Mouse (Mus musculus) olfactory bulb, adult 2 months (tissue): ENCODE measurements around the gene Chek2. TPM values are rescaled to one million over a fixed set of nuclear protein-coding genes. Genes with fewer than 3 reads are reported as not detected.

Experiments
- H3K27ac ChIP-seq: fragments of 200-500 bp; 2 replicates; pipeline ENCODE4 v1.5.1; 2012; ENCODE audit warnings: low read depth, low read length; ENCODE audit not compliant: insufficient read depth
- H3K4me1 ChIP-seq: fragments of 200-500 bp; 2 replicates; pipeline ENCODE4 v1.6.1; 2012; ENCODE audit warnings: low read length; ENCODE audit not compliant: control insufficient read depth, insufficient read depth
- H3K4me3 ChIP-seq: fragments of 200-500 bp; 2 replicates; pipeline ENCODE4 v1.5.1; 2012; ENCODE audit warnings: mild to moderate bottlenecking, low read depth, low read length, moderate library complexity; ENCODE audit not compliant: insufficient read depth
- CTCF ChIP-seq: fragments of 200-500 bp; IDR thresholded peaks from 2 replicates; pipeline ENCODE4 v1.5.1; 2012; ENCODE audit warnings: low read depth, mild to moderate bottlenecking, low read length, moderate library complexity; ENCODE audit not compliant: insufficient read depth
- POLR2A ChIP-seq: fragments of 200-500 bp; IDR thresholded peaks from 2 replicates; pipeline ENCODE4 v1.6.1; 2012; ENCODE audit warnings: mild to moderate bottlenecking, low read depth, low read length, moderate library complexity; ENCODE audit not compliant: insufficient read depth
- WGBS: fragments of 180-500 bp; shearing (Covaris S2); methylation state at CpG from one replicate; pipeline ENCODE4 v1.1.7; 2018; 5-methylcytosine and 5-hydroxymethylcytosine counted together
- polyA plus RNA-seq: library from polyadenylated mRNA; stranded (reverse); fragments of >200 nt; gene quantifications from 2 replicates; pipeline ENCODE4 v1.2.4, GENCODE M21; 2012; ENCODE audit warnings: low replicate concordance; ENCODE audit not compliant: missing spikeins, insufficient read depth, insufficient read length

Gene Chek2
- not detected in 2 replicates for polyA plus RNA-seq

DNA sequence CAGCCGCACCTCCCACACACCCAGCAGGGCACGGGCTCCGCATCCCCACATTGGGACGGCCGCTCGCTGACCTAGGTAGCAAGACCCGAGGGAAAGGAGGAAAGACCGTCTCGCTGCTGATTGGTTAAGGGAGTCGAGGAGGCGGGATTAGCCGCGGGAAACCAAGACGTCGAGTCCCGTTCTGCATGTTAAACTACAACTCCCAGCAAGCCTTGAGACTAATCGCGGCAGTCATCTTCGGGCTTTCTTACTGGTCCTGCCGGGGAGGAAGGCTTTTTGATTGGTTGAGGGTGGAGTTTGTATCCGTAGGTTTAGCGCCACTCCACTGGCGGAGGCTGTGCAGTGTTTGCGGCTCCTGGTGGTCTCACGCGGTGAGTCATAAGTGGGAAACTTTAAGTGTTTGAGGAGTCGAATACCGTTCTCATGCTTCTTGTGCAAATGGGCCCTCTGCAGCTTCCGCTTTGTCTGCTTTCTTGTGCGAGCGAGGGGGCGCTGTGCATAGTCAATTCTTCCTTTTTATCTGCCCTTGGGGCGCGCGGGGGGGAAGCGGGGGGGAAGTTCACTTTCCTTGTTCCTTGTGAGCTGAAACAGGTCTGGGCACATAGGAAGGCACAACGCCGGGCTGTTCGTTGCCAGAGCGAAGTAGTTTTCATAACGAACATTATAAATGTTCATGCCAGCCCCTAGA is at the start of gene Chek2, which contains the start of gene Hscb:
Gene Chek2 (plus strand): TSS at position 302 of the 688 bp plus-strand sequence.
Gene Hscb (minus strand): TSS at position 100 of the 688 bp plus-strand sequence.
- H3K27ac ChIP-seq = peak within 1 kb of the TSS; percentile 77
- WGBS = under 1% methylated on average over 41 of the region's 41 CpGs

DNA sequence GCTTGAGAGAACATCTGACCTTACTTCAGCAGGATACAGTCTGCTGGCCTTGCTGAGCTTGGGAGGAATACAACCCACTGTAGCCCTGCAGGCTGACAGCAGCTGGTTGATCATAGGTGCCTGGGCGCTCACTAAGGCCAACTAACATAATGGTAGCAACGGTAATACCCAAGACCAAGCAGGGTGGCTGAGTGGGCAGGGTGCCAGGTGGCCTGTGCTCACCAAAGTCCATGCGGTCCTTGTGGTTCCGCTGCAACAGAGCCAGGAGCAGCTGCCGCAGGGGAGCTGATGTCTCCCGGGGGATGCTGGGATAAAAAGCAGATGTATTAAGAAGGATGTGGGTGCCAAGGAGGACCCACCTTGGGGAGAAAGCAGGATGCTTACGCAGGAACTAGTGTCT is 45.4 kb upstream of the Chek2 start:
- TF ChIP-seq CTCF (no peak), POLR2A (no peak)
- Histone ChIP-seq H3K4me1 (no peaks in the 10 kb centered on the region; the same call in 1 of the 2 replicates), H3K4me3 (no peak overlapping the region), H3K27ac (no peak overlapping the region)
- WGBS = 86% methylated on average over 7 of the region's 7 CpGs

More for the DNA sequence above, at the start of gene Chek2, which contains the start of gene Hscb:
- peak within 1 kb of the TSS; percentile 93 for H3K4me3 ChIP-seq
- peaks cover 2% of the 10 kb centered on the region; the same call in 1 of the 2 replicates for H3K4me1 ChIP-seq
- peak; percentile 55; the same call in 1 of the 2 replicates for TF ChIP-seq CTCF
- TF ChIP-seq POLR2A = peak; percentile 56; the same call in 1 of the 2 replicates

- Histone ChIP-seq H3K4me1 (peaks cover 18% of the 10 kb centered on the region), H3K4me3 (no peak overlapping the region), H3K27ac (no peak overlapping the region)
- WGBS = 56% methylated on average over 4 of the region's 4 CpGs
- TF ChIP-seq POLR2A (no peak), CTCF (no peak)
Observed at GRCm38 (mm10) chr5:110797696-110798095, 42.1 kb upstream of the Chek2 start.

- Histone ChIP-seq H3K27ac (no peak overlapping the region), H3K4me3 (no peak overlapping the region), H3K4me1 (peaks cover 20% of the 10 kb centered on the region)
- WGBS = 75% methylated on average over 3 of the region's 3 CpGs
- TF ChIP-seq POLR2A (no peak), CTCF (no peak)
Observed at GRCm38 (mm10) chr5:110801036-110801624, 38.6 kb upstream of the Chek2 start.

- TF ChIP-seq POLR2A (no peak), CTCF (no peak)
- Histone ChIP-seq H3K27ac (no peak overlapping the region), H3K4me3 (no peak overlapping the region), H3K4me1 (peaks cover 24% of the 10 kb centered on the region)
- WGBS = 49% methylated on average over 4 of the region's 4 CpGs
Observed at GRCm38 (mm10) chr5:110802186-110802585, 37.6 kb upstream of the Chek2 start.

GRCm38 (mm10) chr5:110802809-110803208 is 37.0 kb upstream of the Chek2 start:
- Histone ChIP-seq H3K27ac (no peak overlapping the region), H3K4me3 (no peak overlapping the region), H3K4me1 (peaks cover 28% of the 10 kb centered on the region)
- TF ChIP-seq POLR2A = no peak
- TF ChIP-seq CTCF = no peak

DNA sequence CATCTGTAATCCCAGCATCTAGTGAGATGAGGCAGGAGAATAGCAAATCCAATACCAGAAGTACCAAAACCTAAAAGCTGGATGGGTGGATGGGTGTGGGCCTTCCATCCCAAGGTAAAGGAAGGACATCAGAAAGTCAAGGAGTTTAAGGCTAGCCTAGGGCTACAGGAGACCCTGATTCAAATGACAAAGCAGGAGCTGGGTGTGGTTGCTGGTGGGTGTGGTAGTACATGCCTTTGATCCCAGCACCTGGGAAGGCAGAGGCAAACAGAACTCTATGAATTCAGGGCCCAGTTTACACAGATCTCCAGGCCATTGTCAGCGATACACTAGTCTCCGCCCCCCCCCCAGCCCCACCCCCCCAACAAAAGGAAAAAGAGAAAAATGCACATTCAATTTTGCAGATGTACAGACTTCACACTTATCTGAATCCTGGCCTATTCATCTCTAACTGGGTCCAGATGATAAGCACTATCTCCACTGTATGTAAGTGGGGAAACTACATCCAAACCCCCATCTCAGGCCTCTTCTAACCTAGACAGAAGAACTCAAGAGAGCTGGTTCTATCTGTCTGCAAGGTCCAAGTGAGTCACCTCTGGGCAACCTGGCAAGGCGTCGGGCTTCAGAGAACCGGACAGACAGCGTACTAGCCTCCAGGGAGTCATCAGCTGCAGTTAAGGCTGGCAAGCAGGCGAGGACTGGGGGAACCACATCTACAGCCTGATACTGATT is 35.6 kb upstream of the Chek2 start:
- Histone ChIP-seq H3K27ac (no peak overlapping the region), H3K4me3 (no peak overlapping the region), H3K4me1 (peaks cover 40% of the 10 kb centered on the region)
- TF ChIP-seq CTCF (no peak), POLR2A (no peak)
- WGBS = 86% methylated on average over 7 of the region's 7 CpGs

DNA sequence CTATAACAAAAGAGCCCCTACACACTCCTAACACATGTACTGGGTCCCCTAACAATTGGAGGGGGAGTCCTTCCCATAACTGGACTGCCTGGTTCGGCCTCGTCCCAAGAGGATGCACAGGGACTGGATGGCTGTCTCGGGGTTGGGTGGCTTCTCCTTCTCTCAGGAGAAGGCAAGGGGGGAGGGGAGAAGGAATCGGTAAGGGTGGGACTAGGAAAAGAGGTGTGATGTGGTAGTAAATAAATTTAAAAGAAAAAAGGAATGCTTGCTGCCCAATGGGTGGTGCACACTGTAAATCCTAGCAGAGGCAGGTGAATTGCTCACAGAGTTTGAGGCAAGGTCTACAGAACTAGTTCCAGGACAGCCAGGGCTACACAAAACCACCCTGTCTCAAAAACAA is 33.6 kb upstream of the Chek2 start:
- 85% methylated on average over 4 of the region's 4 CpGs for WGBS
- TF ChIP-seq CTCF (no peak), POLR2A (no peak)
- no peak overlapping the region for H3K4me3 ChIP-seq
- H3K27ac ChIP-seq = no peak overlapping the region
- peaks cover 35% of the 10 kb centered on the region for H3K4me1 ChIP-seq

DNA sequence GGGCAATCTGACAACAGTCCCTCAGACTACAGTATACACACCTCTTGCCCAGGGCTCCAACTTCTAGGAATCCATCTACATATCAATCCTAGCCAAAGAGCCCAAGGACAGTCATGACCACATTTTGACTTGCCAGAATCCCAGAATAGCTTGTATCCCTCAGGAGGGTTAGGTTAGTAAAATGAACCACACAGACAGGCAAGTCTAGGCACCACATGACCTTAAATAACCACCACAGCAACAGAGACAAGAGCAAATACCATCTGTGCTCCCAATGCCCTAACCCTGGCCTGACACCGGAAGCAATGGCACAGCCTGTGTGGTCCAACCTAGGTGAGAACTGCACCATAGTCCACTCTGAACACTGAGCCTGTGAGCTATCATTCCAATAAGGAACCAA is 33.1 kb upstream of the Chek2 start:
- 89% methylated on average over 1 of the region's 1 CpGs for WGBS
- Histone ChIP-seq H3K27ac (no peak overlapping the region), H3K4me3 (no peak overlapping the region), H3K4me1 (peaks cover 30% of the 10 kb centered on the region)
- no peak for TF ChIP-seq POLR2A
- TF ChIP-seq CTCF = no peak
